Mouse (Mus musculus) urinary bladder, adult 18-20 months (tissue): ENCODE measurements around the gene Tmem182.

Source experiments
- DNase-seq, 2 experiments: peaks; one replicate each; pipeline ENCODE4 v3.0.0; 2022; ENCODE audit warnings: low spot score in 2 of 2, mixed read lengths in 2 of 2

Tmem182 gene

GRCm38 (mm10) chr1:40865043-40865442, 59.6 kb downstream of the Tmem182 start:
- no peak for DNase-seq

GRCm38 (mm10) chr1:40867106-40867505, 61.7 kb downstream of the Tmem182 start:
- DNase-seq = no peak

GRCm38 (mm10) chr1:40867651-40868050, 62.2 kb downstream of the Tmem182 start:
- no peak for DNase-seq

GRCm38 (mm10) chr1:40873760-40874455, 68.5 kb downstream of the Tmem182 start:
- no peak for DNase-seq

GRCm38 (mm10) chr1:40874456-40875375, 69.3 kb downstream of the Tmem182 start:
- no peak for DNase-seq

GRCm38 (mm10) chr1:40879051-40879450, 73.7 kb downstream of the Tmem182 start:
- DNase-seq = no peak

- DNase-seq = no peak
Measured at GRCm38 (mm10) chr1:40879526-40879925, 74.1 kb downstream of the Tmem182 start.

GRCm38 (mm10) chr1:40880527-40880926, 75.1 kb downstream of the Tmem182 start:
- DNase-seq = no peak

GRCm38 (mm10) chr1:40883856-40884255, 78.5 kb downstream of the Tmem182 start:
- DNase-seq = no peak

GRCm38 (mm10) chr1:40884943-40885342, 79.5 kb downstream of the Tmem182 start:
- DNase-seq = no peak

GRCm38 (mm10) chr1:40887673-40888072, 82.3 kb downstream of the Tmem182 start:
- DNase-seq = peak in 1 of 2 experiments; percentile 17

GRCm38 (mm10) chr1:40888396-40889040, 83.1 kb downstream of the Tmem182 start:
- DNase-seq = no peak

- DNase-seq = no peak
Measured at GRCm38 (mm10) chr1:40889617-40890016, 84.2 kb downstream of the Tmem182 start.

- DNase-seq = no peak
Measured at GRCm38 (mm10) chr1:40890246-40890645, 84.8 kb downstream of the Tmem182 start.

- DNase-seq = no peak
Measured at GRCm38 (mm10) chr1:40903712-40904111, 98.3 kb downstream of the Tmem182 start.
